Mouse (Mus musculus) kidney, adult 18-20 months (tissue): Measurements from ENCODE around the gene Dusp7.

Experiments used
- DNase-seq: peaks from one replicate; pipeline ENCODE4 v3.0.0; 2021

Gene Dusp7

GRCm38 (mm10) chr9:106368112-106368717, at the start of gene Dusp7:
Gene Dusp7, plus strand, starts transcription at chr9:106368632.
- DNase-seq, result peak; percentile 88

- DNase-seq, result no peak
Measured at GRCm38 (mm10) chr9:106319095-106319494, 49.3 kb upstream of the Dusp7 start.

GRCm38 (mm10) chr9:106322497-106322896, 45.9 kb upstream of the Dusp7 start:
- no peak for DNase-seq

- no peak for DNase-seq
Measured at GRCm38 (mm10) chr9:106326241-106326640, 42.2 kb upstream of the Dusp7 start.

- DNase-seq, result no peak
Measured at GRCm38 (mm10) chr9:106327125-106327809, 41.2 kb upstream of the Dusp7 start.

GRCm38 (mm10) chr9:106328068-106328610, 40.3 kb upstream of the Dusp7 start:
- no peak for DNase-seq

- no peak for DNase-seq
Measured at GRCm38 (mm10) chr9:106328772-106329511, 39.5 kb upstream of the Dusp7 start.

- DNase-seq, result no peak
Measured at GRCm38 (mm10) chr9:106332746-106333145, 35.7 kb upstream of the Dusp7 start.

GRCm38 (mm10) chr9:106337620-106338019, 30.8 kb upstream of the Dusp7 start:
- no peak for DNase-seq

- no peak for DNase-seq
Measured at GRCm38 (mm10) chr9:106338462-106339172, 29.8 kb upstream of the Dusp7 start.

GRCm38 (mm10) chr9:106339173-106339558, 29.3 kb upstream of the Dusp7 start:
- no peak for DNase-seq

GRCm38 (mm10) chr9:106339730-106340129, 28.7 kb upstream of the Dusp7 start:
- no peak for DNase-seq

GRCm38 (mm10) chr9:106340501-106341312, 27.7 kb upstream of the Dusp7 start:
- no peak for DNase-seq

GRCm38 (mm10) chr9:106341313-106341686, 27.1 kb upstream of the Dusp7 start:
- no peak for DNase-seq

GRCm38 (mm10) chr9:106342573-106342972, 25.9 kb upstream of the Dusp7 start:
- no peak for DNase-seq

- DNase-seq, result no peak
Measured at GRCm38 (mm10) chr9:106345167-106345566, 23.3 kb upstream of the Dusp7 start.

GRCm38 (mm10) chr9:106345630-106346029, 22.8 kb upstream of the Dusp7 start:
- no peak for DNase-seq

- no peak for DNase-seq
Measured at GRCm38 (mm10) chr9:106348281-106348680, 20.2 kb upstream of the Dusp7 start.

- peak; percentile 56 for DNase-seq
Measured at GRCm38 (mm10) chr9:106349075-106349474, 19.4 kb upstream of the Dusp7 start.

- peak; percentile 16 for DNase-seq
Measured at GRCm38 (mm10) chr9:106351178-106351577, 17.3 kb upstream of the Dusp7 start.

GRCm38 (mm10) chr9:106353779-106354178, 14.7 kb upstream of the Dusp7 start:
- no peak for DNase-seq

- DNase-seq, result no peak
Measured at GRCm38 (mm10) chr9:106354810-106355209, 13.6 kb upstream of the Dusp7 start.
